Mouse (Mus musculus) forebrain, embryonic 11.5 days (tissue): ENCODE measurements at regions not wholly inside any gene's neighbourhood (a gene's known extent, or its start where the extent isn't known, plus 50 kb on each side); places are given as distances from the start of the nearest gene placed in this dataset.

ENCODE experiments used
- ATAC-seq: fragments of 200-750 bp; cut with Nextera tagmentation; replicated peaks from 2 replicates; pipeline ENCODE4 v1.8.0; 2017; ENCODE audit warnings: moderate TSS enrichment; ENCODE audit not compliant: low FRiP score
- DNase-seq: peaks from one replicate; pipeline ENCODE4 v3.0.0-alpha.2; 2017; ENCODE audit warnings: low spot score
- H3K27ac ChIP-seq: fragments of 300-500 bp; sonication (generic); 2 replicates; pipeline ENCODE4 v1.5.1; 2014; ENCODE audit warnings: low read depth, low read length
- H3K27me3 ChIP-seq: fragments of 300-500 bp; sonication (generic); 2 replicates; pipeline ENCODE4 v1.6.1; 2014; ENCODE audit warnings: mild to moderate bottlenecking, low read length, mixed read lengths; ENCODE audit not compliant: control insufficient read depth, insufficient read depth
- H3K36me3 ChIP-seq: fragments of 300-500 bp; sonication (generic); 2 replicates; pipeline ENCODE4 v1.6.1; 2014; ENCODE audit warnings: mild to moderate bottlenecking, low read length, moderate library complexity, mixed read lengths; ENCODE audit not compliant: control insufficient read depth, insufficient read depth
- H3K4me1 ChIP-seq: fragments of 300-500 bp; sonication (generic); replicated peaks from 2 replicates; pipeline ENCODE4 v1.6.1; 2014; ENCODE audit warnings: low read length, mixed read lengths; ENCODE audit not compliant: control insufficient read depth, insufficient read depth
- H3K4me2 ChIP-seq: fragments of 300-500 bp; sonication (generic); 2 replicates; pipeline ENCODE4 v1.6.1; 2014; ENCODE audit warnings: low read depth, mild to moderate bottlenecking, low read length, moderate library complexity, mixed read lengths; ENCODE audit not compliant: severe bottlenecking
- H3K4me3 ChIP-seq: fragments of 300-500 bp; sonication (generic); 2 replicates; pipeline ENCODE4 v1.5.1; 2014; ENCODE audit warnings: low read depth, low read length
- H3K9ac ChIP-seq: fragments of 300-500 bp; sonication (generic); 2 replicates; pipeline ENCODE4 v1.6.1; 2014; ENCODE audit warnings: low read length
- H3K9me3 ChIP-seq: fragments of 300-500 bp; sonication (generic); 2 replicates; pipeline ENCODE4 v1.6.1; 2016; ENCODE audit warnings: low read length, mixed read lengths; ENCODE audit not compliant: control insufficient read depth
- WGBS: fragments of 180-500 bp; shearing (Covaris S2); extraction: QIAGEN DNeasy Blood & Tissue Kit; methylation state at CpG from one replicate; pipeline ENCODE4 v1.1.7; 2014; 5-methylcytosine and 5-hydroxymethylcytosine counted together

- 87% methylated on average over 2 of the region's 2 CpGs for WGBS
- no peaks in the 10 kb centered on the region for H3K27me3 ChIP-seq
- no peak overlapping the region for H3K27ac ChIP-seq
- no peaks in the 10 kb centered on the region for H3K36me3 ChIP-seq
- ATAC-seq (no peak), DNase-seq (no peak)
- no peaks in the 10 kb centered on the region for H3K9me3 ChIP-seq
- no peaks in the 10 kb centered on the region for H3K4me1 ChIP-seq
- no peak overlapping the region for H3K4me3 ChIP-seq
- no peak overlapping the region for H3K9ac ChIP-seq
- no peak overlapping the region for H3K4me2 ChIP-seq
Measured at GRCm38 (mm10) chr16:49977276-49977675, 176.9 kb downstream of the Cd47 start.

DNA sequence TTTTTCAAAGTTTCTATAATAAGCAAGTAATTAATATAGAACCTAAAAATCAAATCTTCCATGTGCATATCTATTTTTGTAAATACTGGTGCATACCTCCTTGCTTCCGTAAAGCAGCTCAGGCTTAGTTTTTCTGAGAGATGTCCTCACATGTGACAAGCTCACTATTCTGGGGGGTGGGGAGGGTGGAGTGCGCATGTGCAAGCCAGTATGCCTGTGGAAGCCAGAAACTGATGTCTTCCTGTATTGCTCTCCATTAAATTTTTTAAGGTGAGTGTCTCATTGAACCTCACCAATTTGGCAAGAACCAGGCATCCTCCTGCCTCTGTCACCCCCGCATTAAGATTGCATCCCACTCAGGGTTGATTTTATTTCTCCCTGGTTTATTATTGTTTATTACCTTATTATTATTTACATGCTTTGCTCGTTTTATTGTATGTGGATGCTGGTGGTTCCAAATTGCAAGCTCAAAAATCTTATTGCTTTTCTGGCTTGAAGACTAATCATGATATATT is 179.2 kb downstream of the Cd47 start:
- Histone ChIP-seq H3K36me3 (no peaks in the 10 kb centered on the region), H3K9ac (no peak overlapping the region), H3K4me3 (no peak overlapping the region), H3K27me3 (no peaks in the 10 kb centered on the region), H3K9me3 (no peaks in the 10 kb centered on the region), H3K4me2 (no peak overlapping the region), H3K27ac (no peak overlapping the region), H3K4me1 (no peaks in the 10 kb centered on the region)
- 92% methylated on average over 4 of the region's 4 CpGs for WGBS
- ATAC-seq (no peak), DNase-seq (no peak)

DNA sequence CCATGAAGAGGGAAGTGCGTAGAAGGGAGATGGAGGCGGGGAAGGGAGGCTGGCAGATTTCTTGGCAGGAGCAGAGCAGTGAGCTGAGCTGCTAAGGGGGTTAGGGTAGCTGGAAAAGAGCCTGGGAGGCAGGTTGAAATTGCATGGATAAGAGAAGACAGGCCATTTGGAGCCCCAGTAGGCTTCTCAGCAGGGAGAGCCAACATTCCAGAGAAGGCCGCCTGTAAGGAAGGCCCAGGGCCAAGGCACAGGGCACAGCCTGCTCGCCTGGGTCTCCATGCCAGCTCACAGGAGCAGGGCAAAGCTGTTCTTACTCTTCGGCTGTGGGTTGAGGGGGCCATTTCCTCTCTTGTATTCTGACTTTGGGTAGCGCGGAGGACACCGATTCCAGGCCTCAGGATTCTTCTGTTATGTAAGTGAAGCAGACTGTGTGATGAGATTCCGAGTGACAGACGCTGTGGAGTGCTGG is 179.9 kb downstream of the Cd47 start:
- H3K4me2 ChIP-seq, result no peak overlapping the region
- no peak overlapping the region for H3K27ac ChIP-seq
- H3K9me3 ChIP-seq, result no peaks in the 10 kb centered on the region
- no peak overlapping the region for H3K4me3 ChIP-seq
- ATAC-seq (no peak), DNase-seq (no peak)
- no peaks in the 10 kb centered on the region for H3K4me1 ChIP-seq
- no peak overlapping the region for H3K9ac ChIP-seq
- no peaks in the 10 kb centered on the region for H3K27me3 ChIP-seq
- no peaks in the 10 kb centered on the region for H3K36me3 ChIP-seq
- WGBS, result 42% methylated on average over 10 of the region's 10 CpGs

GRCm38 (mm10) chr16:49982180-49982579 is 181.8 kb downstream of the Cd47 start:
- Histone ChIP-seq H3K36me3 (no peaks in the 10 kb centered on the region), H3K9me3 (no peaks in the 10 kb centered on the region), H3K27me3 (no peaks in the 10 kb centered on the region), H3K4me2 (no peak overlapping the region), H3K4me3 (no peak overlapping the region), H3K27ac (no peak overlapping the region), H3K9ac (no peak overlapping the region), H3K4me1 (no peaks in the 10 kb centered on the region)
- 69% methylated on average over 4 of the region's 4 CpGs for WGBS
- no peak for DNase-seq
- peak; percentile 63; the same call in 1 of the 2 replicates for ATAC-seq

GRCm38 (mm10) chr16:49985082-49986076 is 185.0 kb downstream of the Cd47 start:
- Histone ChIP-seq H3K9ac (no peak overlapping the region), H3K4me1 (no peaks in the 10 kb centered on the region), H3K27ac (no peak overlapping the region), H3K36me3 (no peaks in the 10 kb centered on the region), H3K27me3 (no peaks in the 10 kb centered on the region), H3K4me3 (no peak overlapping the region), H3K4me2 (no peak overlapping the region), H3K9me3 (no peaks in the 10 kb centered on the region)
- WGBS, result 71% methylated on average over 14 of the region's 14 CpGs
- ATAC-seq (no peak), DNase-seq (no peak)

GRCm38 (mm10) chr16:49986954-49987353 is 186.6 kb downstream of the Cd47 start:
- ATAC-seq (no peak), DNase-seq (no peak)
- Histone ChIP-seq H3K36me3 (no peaks in the 10 kb centered on the region), H3K4me1 (no peaks in the 10 kb centered on the region), H3K4me2 (no peak overlapping the region), H3K9ac (no peak overlapping the region), H3K4me3 (no peak overlapping the region), H3K27me3 (no peaks in the 10 kb centered on the region), H3K27ac (no peak overlapping the region), H3K9me3 (no peaks in the 10 kb centered on the region)
- WGBS, result 83% methylated on average over 6 of the region's 6 CpGs

- WGBS, result 87% methylated on average over 3 of the region's 3 CpGs
- Histone ChIP-seq H3K4me3 (no peak overlapping the region), H3K4me1 (no peaks in the 10 kb centered on the region), H3K27me3 (no peaks in the 10 kb centered on the region), H3K9me3 (no peaks in the 10 kb centered on the region), H3K9ac (no peak overlapping the region), H3K27ac (no peak overlapping the region), H3K4me2 (no peak overlapping the region), H3K36me3 (no peaks in the 10 kb centered on the region)
- DNase-seq (no peak), ATAC-seq (no peak)
Measured at GRCm38 (mm10) chr16:49995822-49996221, 195.5 kb downstream of the Cd47 start.

DNA sequence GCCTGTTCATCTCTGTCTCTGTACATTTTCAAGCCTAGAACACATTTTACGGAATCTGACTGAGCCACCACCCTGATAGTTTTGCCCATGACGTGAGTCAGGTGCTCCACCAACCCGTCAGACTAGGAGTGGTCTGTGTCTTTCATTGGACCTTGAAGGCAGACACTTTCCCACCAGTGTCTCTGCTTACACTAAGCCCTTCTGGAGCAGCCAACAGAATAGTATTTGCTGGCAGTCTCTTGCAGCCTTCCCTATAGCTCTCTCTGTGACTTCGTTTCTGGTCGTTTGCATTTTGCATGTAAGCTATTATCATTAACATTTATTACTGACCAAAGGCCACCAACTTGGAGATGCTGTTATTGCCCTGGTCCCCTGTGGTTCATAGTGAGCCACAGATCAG is 196.3 kb downstream of the Cd47 start:
- no peak for ATAC-seq
- Histone ChIP-seq H3K27me3 (no peaks in the 10 kb centered on the region), H3K9me3 (no peaks in the 10 kb centered on the region), H3K9ac (no peak overlapping the region), H3K4me2 (no peak overlapping the region), H3K27ac (no peak overlapping the region), H3K4me3 (no peak overlapping the region), H3K36me3 (no peaks in the 10 kb centered on the region), H3K4me1 (peaks cover 2% of the 10 kb centered on the region; the same call in 1 of the 2 replicates)
- no peak for DNase-seq
- 92% methylated on average over 5 of the region's 5 CpGs for WGBS
